Mouse (Mus musculus): ENCODE measurements around the gene Spp1. TPM values are rescaled to one million over a fixed set of nuclear protein-coding genes. Genes with fewer than 3 reads are reported as not detected.

Spp1 gene
- polyA plus RNA-seq, 2 experiments: 3.8 to 6.5 TPM

GRCm38 (mm10) chr5:104396286-104396685 is 38.6 kb upstream of the Spp1 start:
- H3K4me3 ChIP-seq (ENCODE audit: insufficient read depth in 1 of 2, low read depth in 2 of 2, low read length in 2 of 2): no peak overlapping the region
- H3K9me3 ChIP-seq (ENCODE audit: control insufficient read depth, low read length): no peaks in the 10 kb centered on the region
- H3K27ac ChIP-seq: no peak overlapping the region
- H3K9ac ChIP-seq (replicated peaks): no peak overlapping the region
- no peak overlapping the region for H3K4me2 ChIP-seq (ENCODE audit: low read depth)
- WGBS (ENCODE audit: insufficient replicate concordance): 50% methylated on average over 6 of the region's 6 CpGs
- H3K4me1 ChIP-seq (replicated peaks; ENCODE audit: control insufficient read depth in 2 of 2, insufficient read depth in 2 of 2, low read length in 1 of 2): peaks cover 0 to 2% of the 10 kb centered on the region in 2 experiments; a peak in 1 of 4 replicates
- no peak for TF ChIP-seq CTCF (IDR thresholded peaks at IDR 0.05; ENCODE audit: low read depth)
- TF ChIP-seq EP300 (IDR thresholded peaks at IDR 0.05; ENCODE audit: low read depth): no peak
- no peak for DNase-seq (ENCODE audit: low read depth in 3 of 3, low spot score in 3 of 3)
- no peaks in the 10 kb centered on the region for H3K36me3 ChIP-seq (replicated peaks; ENCODE audit: control insufficient read depth, insufficient read depth, low read depth)
- no peak for ATAC-seq (ENCODE audit: insufficient read depth)
- H3K27me3 ChIP-seq (ENCODE audit: control insufficient read depth, insufficient read depth, low read length): no peaks in the 10 kb centered on the region

GRCm38 (mm10) chr5:104398001-104398400 is 36.9 kb upstream of the Spp1 start:
- no peaks in the 10 kb centered on the region for H3K36me3 ChIP-seq (replicated peaks; ENCODE audit: control insufficient read depth, insufficient read depth, low read depth)
- TF ChIP-seq EP300 (IDR thresholded peaks at IDR 0.05; ENCODE audit: low read depth) (no peak), CTCF (IDR thresholded peaks at IDR 0.05; ENCODE audit: low read depth) (no peak)
- 26% methylated on average over 1 of the region's 1 CpGs for WGBS (ENCODE audit: insufficient replicate concordance)
- no peaks in the 10 kb centered on the region for H3K27me3 ChIP-seq (ENCODE audit: control insufficient read depth, insufficient read depth, low read length)
- no peak overlapping the region for H3K27ac ChIP-seq
- no peak overlapping the region for H3K9ac ChIP-seq (replicated peaks)
- DNase-seq (ENCODE audit: low read depth in 3 of 3, low spot score in 3 of 3) (no peak), ATAC-seq (ENCODE audit: insufficient read depth) (no peak)
- no peak overlapping the region for H3K4me2 ChIP-seq (ENCODE audit: low read depth)
- H3K4me3 ChIP-seq (ENCODE audit: insufficient read depth in 1 of 2, low read depth in 2 of 2, low read length in 2 of 2): no peak overlapping the region
- peaks cover 0 to 2% of the 10 kb centered on the region in 2 experiments; a peak in 1 of 4 replicates for H3K4me1 ChIP-seq (replicated peaks; ENCODE audit: control insufficient read depth in 2 of 2, insufficient read depth in 2 of 2, low read length in 1 of 2)
- no peaks in the 10 kb centered on the region for H3K9me3 ChIP-seq (ENCODE audit: control insufficient read depth, low read length)

- WGBS (ENCODE audit: insufficient replicate concordance): 63% methylated on average over 9 of the region's 9 CpGs
- Histone ChIP-seq H3K27me3 (ENCODE audit: control insufficient read depth, insufficient read depth, low read length) (no peaks in the 10 kb centered on the region), H3K4me2 (ENCODE audit: low read depth) (no peak overlapping the region), H3K9ac (replicated peaks) (no peak overlapping the region), H3K9me3 (ENCODE audit: control insufficient read depth, low read length) (no peaks in the 10 kb centered on the region), H3K36me3 (replicated peaks; ENCODE audit: control insufficient read depth, insufficient read depth, low read depth) (no peaks in the 10 kb centered on the region), H3K4me1 (replicated peaks; ENCODE audit: control insufficient read depth in 2 of 2, insufficient read depth in 2 of 2, low read length in 1 of 2) (peaks cover 0 to 2% of the 10 kb centered on the region in 2 experiments; a peak in 1 of 4 replicates), H3K4me3 (ENCODE audit: insufficient read depth in 1 of 2, low read depth in 2 of 2, low read length in 2 of 2) (no peak overlapping the region), H3K27ac (no peak overlapping the region)
- no peak for DNase-seq (ENCODE audit: low read depth in 3 of 3, low spot score in 3 of 3)
- no peak for ATAC-seq (ENCODE audit: insufficient read depth)
- TF ChIP-seq CTCF (IDR thresholded peaks at IDR 0.05; ENCODE audit: low read depth) (no peak), EP300 (IDR thresholded peaks at IDR 0.05; ENCODE audit: low read depth) (no peak)
Observed at GRCm38 (mm10) chr5:104399291-104399950, 35.5 kb upstream of the Spp1 start.

- no peak overlapping the region for H3K27ac ChIP-seq
- WGBS (ENCODE audit: insufficient replicate concordance): 32% methylated on average over 1 of the region's 1 CpGs
Observed at GRCm38 (mm10) chr5:104399970-104400369, 34.9 kb upstream of the Spp1 start.

GRCm38 (mm10) chr5:104402651-104403050 is 32.3 kb upstream of the Spp1 start:
- Histone ChIP-seq H3K9ac (replicated peaks) (no peak overlapping the region), H3K27ac (no peak overlapping the region), H3K4me1 (replicated peaks; ENCODE audit: control insufficient read depth in 2 of 2, insufficient read depth in 2 of 2, low read length in 1 of 2) (peaks cover 0 to 2% of the 10 kb centered on the region in 2 experiments; a peak in 1 of 4 replicates), H3K36me3 (replicated peaks; ENCODE audit: control insufficient read depth, insufficient read depth, low read depth) (no peaks in the 10 kb centered on the region), H3K27me3 (ENCODE audit: control insufficient read depth, insufficient read depth, low read length) (no peaks in the 10 kb centered on the region), H3K4me3 (ENCODE audit: insufficient read depth in 1 of 2, low read depth in 2 of 2, low read length in 2 of 2) (no peak overlapping the region), H3K4me2 (ENCODE audit: low read depth) (no peak overlapping the region), H3K9me3 (ENCODE audit: control insufficient read depth, low read length) (no peaks in the 10 kb centered on the region)
- 53% methylated on average over 3 of the region's 3 CpGs for WGBS (ENCODE audit: insufficient replicate concordance)
- ATAC-seq (ENCODE audit: insufficient read depth): no peak
- DNase-seq (ENCODE audit: low read depth in 3 of 3, low spot score in 3 of 3): no peak
- TF ChIP-seq CTCF (IDR thresholded peaks at IDR 0.05; ENCODE audit: low read depth) (no peak), EP300 (IDR thresholded peaks at IDR 0.05; ENCODE audit: low read depth) (no peak)

More at GRCm38 (mm10) chr5:104399970-104400369, 34.9 kb upstream of the Spp1 start:
- no peak for ATAC-seq (ENCODE audit: insufficient read depth)
- H3K4me3 ChIP-seq (ENCODE audit: insufficient read depth in 1 of 2, low read depth in 2 of 2, low read length in 2 of 2): no peak overlapping the region
- DNase-seq (ENCODE audit: low read depth in 3 of 3, low spot score in 3 of 3): no peak
- TF ChIP-seq EP300 (IDR thresholded peaks at IDR 0.05; ENCODE audit: low read depth): no peak
- TF ChIP-seq CTCF (IDR thresholded peaks at IDR 0.05; ENCODE audit: low read depth): no peak
- H3K27me3 ChIP-seq (ENCODE audit: control insufficient read depth, insufficient read depth, low read length): no peaks in the 10 kb centered on the region
- no peaks in the 10 kb centered on the region for H3K9me3 ChIP-seq (ENCODE audit: control insufficient read depth, low read length)
- H3K9ac ChIP-seq (replicated peaks): no peak overlapping the region
- H3K36me3 ChIP-seq (replicated peaks; ENCODE audit: control insufficient read depth, insufficient read depth, low read depth): no peaks in the 10 kb centered on the region
- H3K4me1 ChIP-seq (replicated peaks; ENCODE audit: control insufficient read depth in 2 of 2, insufficient read depth in 2 of 2, low read length in 1 of 2): peaks cover 0 to 2% of the 10 kb centered on the region in 2 experiments; a peak in 1 of 4 replicates
- no peak overlapping the region for H3K4me2 ChIP-seq (ENCODE audit: low read depth)
